Mouse (Mus musculus) frontal cortex, postnatal 25 days (tissue): ENCODE data around the gene Mycl.
"Not testable (repeated sequence)": the region's sequence is repeated elsewhere in the genome, so short reads cannot be mapped to it uniquely, and the experiment has no call there.

Experiments
- DNase-seq, 2 experiments: peaks; one replicate each; pipeline ENCODE4 v3.0.0; 2022; ENCODE audit warnings: low spot score in 2 of 2

Mycl gene

DNA sequence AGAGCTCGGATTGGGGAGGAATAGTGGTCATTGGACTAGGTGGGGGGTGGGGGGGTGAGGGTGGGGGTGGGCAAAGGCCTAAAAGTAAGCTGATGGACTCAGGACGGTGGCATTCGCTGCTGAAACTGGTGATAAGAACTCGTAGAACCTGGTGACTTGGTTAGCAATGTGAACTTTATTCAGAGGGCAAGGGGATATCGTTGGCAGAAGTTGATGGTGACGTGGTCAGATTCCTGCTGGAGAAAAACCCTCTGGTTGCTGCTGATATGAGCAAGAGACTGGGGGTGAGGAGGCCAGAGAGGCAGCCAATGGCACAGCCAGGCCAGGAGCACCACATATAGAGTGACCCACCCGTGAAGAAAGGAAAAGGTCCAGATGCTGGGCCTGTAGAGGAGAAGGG lies 14.2 kb upstream of the Mycl start:
- DNase-seq = no peak

GRCm38 (mm10) chr4:122981930-122982329 lies 13.5 kb upstream of the Mycl start:
- DNase-seq = no peak

GRCm38 (mm10) chr4:122982537-122982936 lies 12.9 kb upstream of the Mycl start:
- DNase-seq = no peak

DNA sequence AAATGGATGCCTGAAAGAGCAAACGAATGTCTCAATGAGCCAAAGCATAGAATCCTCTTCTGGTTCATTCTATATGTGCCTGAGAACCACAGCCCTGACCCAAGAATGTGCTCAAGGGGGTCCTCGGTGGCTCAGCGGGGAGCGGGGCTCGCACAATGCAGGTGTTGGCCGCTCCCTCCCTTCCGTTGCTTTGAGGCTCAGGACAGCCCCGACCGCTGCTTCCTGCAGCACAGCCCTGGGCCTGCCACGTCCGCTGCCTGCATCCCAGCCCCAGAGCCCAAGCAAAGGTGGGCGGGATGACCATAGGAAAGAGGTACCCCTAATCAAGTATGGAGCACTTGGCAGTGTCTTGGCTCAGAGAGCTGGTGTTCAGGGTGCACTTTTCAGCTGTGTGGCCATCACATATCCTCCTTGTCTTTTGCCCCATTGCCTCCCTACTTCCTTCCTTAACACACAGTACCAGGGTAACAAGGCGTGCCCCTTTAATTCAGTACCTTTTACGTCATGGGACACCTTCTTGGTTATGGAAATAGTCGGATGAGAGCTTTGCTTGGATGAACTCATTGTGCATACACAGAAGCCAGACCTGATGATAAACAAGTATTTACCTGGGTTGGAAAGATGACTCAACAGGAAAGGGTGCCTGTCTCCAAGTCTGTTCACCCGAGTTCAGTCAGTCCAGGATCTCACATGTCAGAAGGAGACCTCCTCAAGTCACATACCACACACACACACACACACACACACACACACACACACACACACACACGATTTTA lies 11.8 kb upstream of the Mycl start:
- DNase-seq = no peak

DNA sequence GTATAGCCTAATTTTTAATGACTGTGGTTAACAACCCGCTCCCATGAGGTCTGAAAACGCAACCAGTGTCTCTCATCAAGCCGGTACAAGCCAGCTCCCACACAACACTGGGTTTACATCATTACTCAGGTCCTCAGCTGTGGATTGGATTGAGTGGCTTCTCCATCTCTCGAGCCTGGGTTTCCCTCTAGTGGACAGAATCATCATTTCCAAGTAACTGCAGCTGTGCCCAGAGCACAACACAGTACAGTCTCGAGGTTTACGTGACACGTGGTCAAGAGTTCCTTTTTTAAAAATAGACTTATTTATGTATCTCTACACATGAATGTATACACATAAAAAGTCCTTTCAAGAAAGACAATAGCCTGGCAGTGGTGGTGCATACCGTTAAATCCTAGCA lies 10.3 kb upstream of the Mycl start:
- peak in 1 of 2 experiments; percentile 54 for DNase-seq

- DNase-seq = no peak
These were observed 8.0 kb upstream of the Mycl start for GRCm38 (mm10) chr4:122987421-122987820.

DNA sequence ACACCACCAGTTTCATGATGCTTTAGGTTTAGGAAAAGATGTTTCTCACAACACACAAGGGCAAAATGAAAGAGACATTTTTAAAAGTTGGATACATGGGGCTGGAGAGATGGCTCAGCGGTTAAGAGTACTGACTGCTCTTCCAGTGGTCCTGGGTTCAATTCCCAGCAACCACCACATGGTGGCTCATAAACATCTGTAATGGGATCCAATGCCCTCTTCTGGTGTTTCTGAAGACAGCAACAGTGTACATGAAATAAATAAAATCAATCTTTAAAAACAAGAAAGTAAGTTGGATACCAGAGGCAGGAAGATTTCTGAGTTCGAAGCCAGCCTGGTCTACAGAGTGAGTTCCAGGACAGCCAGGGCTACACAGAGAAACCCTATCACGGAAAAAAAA lies 7.4 kb upstream of the Mycl start:
- not testable (repeated sequence) for DNase-seq

- no peak for DNase-seq
These were observed 4.3 kb upstream of the Mycl start for GRCm38 (mm10) chr4:122991177-122991576.

DNA sequence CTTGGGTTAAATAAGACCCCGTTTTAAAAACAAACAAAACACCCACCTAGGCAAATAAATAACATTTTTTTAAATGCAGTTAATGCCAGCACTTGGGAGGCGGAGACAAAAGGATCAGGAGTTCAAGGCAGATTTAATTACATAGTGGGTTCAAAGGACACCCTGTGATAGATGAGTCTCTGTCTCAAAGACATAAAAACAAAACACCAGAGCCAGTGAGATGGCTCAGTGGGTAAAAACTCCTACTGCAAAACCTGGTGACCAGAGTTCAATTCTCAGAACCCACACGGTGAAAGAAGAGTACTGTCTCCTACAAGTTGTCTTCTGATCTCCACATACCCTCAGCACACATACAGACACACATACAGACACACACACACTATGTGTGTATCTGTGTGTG lies 3.2 kb upstream of the Mycl start:
- DNase-seq = no peak

GRCm38 (mm10) chr4:122996221-122996617 lies 767 bp downstream of the Mycl start:
- no peak for DNase-seq

GRCm38 (mm10) chr4:122996618-122997381 lies 1.3 kb downstream of the Mycl start:
- DNase-seq = no peak

DNA sequence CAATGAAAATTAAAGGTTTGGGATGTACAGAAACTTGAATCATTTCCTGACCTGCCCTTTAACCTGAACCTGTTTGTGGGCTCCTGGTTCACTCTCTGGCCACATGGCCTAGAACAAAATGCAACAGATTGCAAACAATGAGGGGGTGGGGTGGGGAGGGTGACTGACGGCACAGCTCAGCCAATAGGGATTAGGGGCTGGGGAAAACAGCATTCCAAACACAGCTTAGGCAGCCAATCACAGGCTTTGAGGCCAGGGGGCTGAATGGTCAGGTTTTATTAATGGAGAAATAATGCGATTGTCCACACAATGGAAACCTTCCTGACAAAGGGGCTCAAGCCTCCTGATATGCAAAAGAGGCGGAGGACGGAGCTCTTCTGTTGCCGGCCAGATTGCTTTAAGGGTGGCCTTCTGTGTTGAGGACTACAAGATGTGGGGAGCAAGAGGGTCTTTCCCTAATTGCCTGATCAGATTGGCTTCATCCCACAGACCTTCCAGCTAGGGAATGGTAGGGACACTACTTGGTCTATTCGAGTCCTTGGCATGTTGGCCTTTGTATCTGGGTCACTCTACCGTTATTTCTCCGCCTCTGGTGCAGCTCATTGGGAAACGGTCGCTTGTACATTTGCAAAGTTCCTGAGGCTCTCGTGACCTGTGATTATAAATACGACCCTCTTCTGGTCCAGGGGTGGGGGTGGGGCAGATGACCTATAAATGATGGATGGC lies 3.2 kb downstream of the Mycl start:
- DNase-seq = no peak

DNA sequence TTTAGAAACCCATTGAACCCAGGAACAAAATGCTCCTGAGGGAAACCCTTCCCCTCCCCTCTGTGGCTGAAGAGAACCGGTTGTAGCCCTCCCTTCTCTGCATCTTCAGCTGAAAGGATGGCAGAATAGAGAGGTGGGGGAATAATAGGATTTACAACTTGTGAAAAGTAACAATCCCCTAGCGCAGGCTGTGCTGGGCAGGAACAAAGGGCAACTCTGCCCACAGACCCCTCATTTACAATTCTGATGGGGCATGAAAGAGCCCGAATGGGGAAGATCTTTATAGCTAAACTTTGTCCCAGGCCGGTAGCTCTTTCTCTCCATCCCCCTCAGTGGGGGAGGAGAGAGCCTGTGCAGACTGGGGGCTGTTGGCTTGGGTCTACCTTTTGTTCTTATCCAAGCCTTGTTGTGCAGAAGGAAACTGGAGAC lies 3.8 kb downstream of the Mycl start:
- no peak for DNase-seq

DNA sequence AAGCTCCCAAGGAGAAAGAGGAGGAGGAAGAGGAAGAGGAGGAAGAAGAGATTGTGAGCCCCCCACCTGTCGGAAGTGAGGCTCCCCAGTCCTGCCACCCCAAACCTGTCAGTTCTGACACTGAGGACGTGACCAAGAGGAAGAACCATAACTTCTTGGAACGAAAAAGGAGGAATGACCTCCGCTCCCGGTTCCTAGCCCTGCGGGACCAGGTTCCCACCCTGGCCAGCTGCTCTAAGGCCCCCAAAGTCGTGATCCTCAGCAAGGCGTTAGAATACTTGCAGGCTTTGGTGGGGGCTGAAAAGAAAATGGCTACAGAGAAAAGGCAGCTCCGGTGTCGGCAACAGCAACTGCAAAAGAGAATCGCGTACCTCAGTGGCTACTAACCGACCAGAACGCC lies 4.7 kb downstream of the Mycl start:
- DNase-seq = no peak

GRCm38 (mm10) chr4:123000617-123001342 lies 5.3 kb downstream of the Mycl start:
- no peak for DNase-seq

GRCm38 (mm10) chr4:123005054-123005966 lies 9.9 kb downstream of the Mycl start:
- peak; percentile 58 to 73 for DNase-seq

DNA sequence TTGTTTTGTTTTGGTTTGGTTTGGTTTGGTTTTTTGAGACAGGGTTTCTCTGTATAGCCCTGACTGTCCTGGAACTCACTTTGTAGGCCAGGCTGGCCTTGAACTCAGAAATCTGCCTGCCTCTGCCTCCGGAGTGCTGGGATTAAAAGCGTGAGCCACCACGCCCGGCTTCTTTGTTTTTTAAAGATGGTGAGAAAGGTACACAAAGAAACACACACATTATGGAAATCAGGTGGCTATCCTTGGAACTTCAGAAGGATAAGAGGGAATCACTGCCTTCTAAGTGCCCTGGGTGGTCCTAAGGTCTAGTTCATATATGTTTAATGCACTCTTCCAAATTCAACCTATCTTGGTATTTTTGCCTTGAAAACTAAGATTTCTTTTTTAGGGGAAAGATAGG lies 17.0 kb downstream of the Mycl start:
- not testable (repeated sequence) for DNase-seq

GRCm38 (mm10) chr4:123013346-123013945 lies 18.0 kb downstream of the Mycl start:
- no peak for DNase-seq

DNA sequence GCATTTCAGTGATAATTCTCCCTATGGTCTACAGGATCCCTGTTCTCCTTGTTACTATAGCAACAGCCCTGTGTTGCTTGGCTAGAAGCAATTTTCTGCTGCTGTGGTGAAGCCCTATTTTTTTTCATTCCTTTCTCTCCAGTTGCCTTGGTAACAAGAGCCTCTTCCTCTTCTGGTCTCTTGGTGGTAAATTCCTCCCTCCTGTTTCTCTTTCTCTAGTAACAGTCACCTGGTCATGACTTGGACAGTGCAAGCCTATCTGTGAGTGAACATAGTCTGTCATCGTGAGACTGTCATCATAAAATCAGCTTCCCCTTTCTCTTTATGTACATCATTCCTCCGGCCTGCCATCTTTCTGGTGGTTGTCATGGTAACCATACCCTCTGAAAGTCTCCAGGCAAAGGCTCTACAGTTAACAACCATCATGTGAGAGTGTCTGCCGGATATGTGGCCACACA lies 18.5 kb downstream of the Mycl start:
- DNase-seq = no peak
